Mouse (Mus musculus) lung, embryonic 14.5 days (tissue): ENCODE measurements at regions not wholly inside any gene's neighbourhood (a gene's known extent, or its start where the extent isn't known, plus 50 kb on each side); places are given as distances from the start of the nearest gene placed in this dataset.

Experiments
- ATAC-seq: fragments of 200-750 bp; cut with Nextera tagmentation; 2 replicates; pipeline ENCODE4 v1.8.0; 2017; ENCODE audit warnings: mild to moderate bottlenecking, moderate TSS enrichment, moderate library complexity; ENCODE audit not compliant: insufficient read depth
- DNase-seq: peaks from one replicate; pipeline ENCODE4 v3.0.0-alpha.2; 2015
- H3K27ac ChIP-seq: fragments of 300-500 bp; sonication (generic); 2 replicates; pipeline ENCODE4 v1.5.1; 2014; ENCODE audit warnings: low read depth, mild to moderate bottlenecking, moderate library complexity
- H3K27me3 ChIP-seq: fragments of 300-500 bp; sonication (generic); 2 replicates; pipeline ENCODE4 v1.6.1; 2014; ENCODE audit warnings: low read length, control low read depth; ENCODE audit not compliant: insufficient read depth
- H3K36me3 ChIP-seq: fragments of 300-500 bp; sonication (generic); 2 replicates; pipeline ENCODE4 v1.6.1; 2014; ENCODE audit warnings: control low read depth; ENCODE audit not compliant: insufficient read depth
- H3K4me1 ChIP-seq: fragments of 300-500 bp; sonication (generic); 2 replicates; pipeline ENCODE4 v1.6.1; 2014; ENCODE audit warnings: antibody characterized with exemption, control low read depth; ENCODE audit not compliant: insufficient read depth
- H3K4me2 ChIP-seq: fragments of 300-500 bp; sonication (generic); 2 replicates; pipeline ENCODE4 v1.6.1; 2014; ENCODE audit warnings: mild to moderate bottlenecking
- H3K4me3 ChIP-seq: fragments of 300-500 bp; sonication (generic); 2 replicates; pipeline ENCODE4 v1.5.1; 2014; ENCODE audit warnings: low read depth, low read length
- H3K9ac ChIP-seq: fragments of 300-500 bp; sonication (generic); 2 replicates; pipeline ENCODE4 v1.6.1; 2014
- H3K9me3 ChIP-seq: fragments of 300-500 bp; sonication (generic); 2 replicates; pipeline ENCODE4 v1.6.1; 2016; ENCODE audit warnings: low read depth, low read length, control low read depth
- CTCF ChIP-seq: IDR thresholded peaks from 2 replicates; pipeline ENCODE4 v1.5.1; 2016; ENCODE audit warnings: antibody characterized with exemption, low read depth
- WGBS: fragments of 180-500 bp; shearing (Covaris S2); extraction: QIAGEN DNeasy Blood & Tissue Kit; methylation state at CpG from one replicate; pipeline ENCODE4 v1.1.7; 2014; 5-methylcytosine and 5-hydroxymethylcytosine counted together

GRCm38 (mm10) chr10:25089705-25090386 lies 162.6 kb upstream of the Arg1 start:
- H3K27me3 ChIP-seq: no peaks in the 10 kb centered on the region
- no peak overlapping the region for H3K9ac ChIP-seq
- DNase-seq (no peak), ATAC-seq (no peak)
- 48% methylated on average over 4 of the region's 4 CpGs for WGBS
- no peak overlapping the region for H3K27ac ChIP-seq
- TF ChIP-seq CTCF: no peak
- H3K36me3 ChIP-seq: no peaks in the 10 kb centered on the region
- no peak overlapping the region for H3K4me3 ChIP-seq
- no peaks in the 10 kb centered on the region for H3K9me3 ChIP-seq
- no peaks in the 10 kb centered on the region for H3K4me1 ChIP-seq
- no peak overlapping the region for H3K4me2 ChIP-seq

- H3K9me3 ChIP-seq: no peaks in the 10 kb centered on the region
- no peak for DNase-seq
- H3K9ac ChIP-seq: no peak overlapping the region
- no peak for TF ChIP-seq CTCF
- H3K4me1 ChIP-seq: no peaks in the 10 kb centered on the region
- no peaks in the 10 kb centered on the region for H3K27me3 ChIP-seq
- 92% methylated on average over 17 of the region's 17 CpGs for WGBS
- no peak for ATAC-seq
- no peak overlapping the region for H3K27ac ChIP-seq
- no peaks in the 10 kb centered on the region for H3K36me3 ChIP-seq
- no peak overlapping the region for H3K4me2 ChIP-seq
- H3K4me3 ChIP-seq: no peak overlapping the region
Measured at GRCm38 (mm10) chr10:25086745-25087144, 159.5 kb upstream of the Arg1 start.

GRCm38 (mm10) chr10:25082930-25083329 lies 155.6 kb upstream of the Arg1 start:
- H3K9ac ChIP-seq: no peak overlapping the region
- no peak overlapping the region for H3K4me2 ChIP-seq
- DNase-seq: peak; percentile 25

DNA sequence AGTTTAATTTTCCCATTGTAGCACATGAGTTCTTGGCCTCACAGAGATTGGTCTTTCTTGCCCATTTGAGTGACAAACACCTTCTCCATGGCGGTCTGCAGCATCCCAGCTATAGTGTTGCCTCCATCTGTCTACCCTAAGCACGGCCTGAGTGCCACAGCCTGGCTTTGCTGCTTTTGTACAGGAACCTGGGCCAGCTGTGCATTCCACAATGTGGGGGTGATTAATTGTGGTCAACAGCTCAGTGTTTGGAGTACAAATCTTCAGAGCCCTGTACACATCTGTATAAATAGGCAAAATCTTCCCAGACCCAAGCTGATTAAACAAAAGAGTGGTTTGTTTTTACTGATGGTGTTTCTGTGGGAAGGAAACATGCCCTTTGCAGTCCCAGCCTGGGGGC lies 145.3 kb upstream of the Arg1 start:
- DNase-seq (peak; percentile 30), ATAC-seq (peak; percentile 60; the same call in 1 of the 2 replicates)
- no peak overlapping the region for H3K4me3 ChIP-seq
- TF ChIP-seq CTCF: no peak
- 29% methylated on average over 2 of the region's 2 CpGs for WGBS
- H3K9me3 ChIP-seq: peaks cover 6% of the 10 kb centered on the region
- no peaks in the 10 kb centered on the region for H3K27me3 ChIP-seq
- H3K4me1 ChIP-seq: no peaks in the 10 kb centered on the region
- no peak overlapping the region for H3K27ac ChIP-seq
- no peak overlapping the region for H3K9ac ChIP-seq
- no peaks in the 10 kb centered on the region for H3K36me3 ChIP-seq
- H3K4me2 ChIP-seq: no peak overlapping the region

More at GRCm38 (mm10) chr10:25082930-25083329, 155.6 kb upstream of the Arg1 start:
- Histone ChIP-seq H3K27me3 (no peaks in the 10 kb centered on the region), H3K4me1 (no peaks in the 10 kb centered on the region), H3K4me3 (no peak overlapping the region), H3K27ac (peak overlapping the region; percentile 6; the same call in 1 of the 2 replicates), H3K9me3 (no peaks in the 10 kb centered on the region), H3K36me3 (no peaks in the 10 kb centered on the region)
- ATAC-seq: no peak
- WGBS: 42% methylated on average over 10 of the region's 10 CpGs
- TF ChIP-seq CTCF: no peak

DNA sequence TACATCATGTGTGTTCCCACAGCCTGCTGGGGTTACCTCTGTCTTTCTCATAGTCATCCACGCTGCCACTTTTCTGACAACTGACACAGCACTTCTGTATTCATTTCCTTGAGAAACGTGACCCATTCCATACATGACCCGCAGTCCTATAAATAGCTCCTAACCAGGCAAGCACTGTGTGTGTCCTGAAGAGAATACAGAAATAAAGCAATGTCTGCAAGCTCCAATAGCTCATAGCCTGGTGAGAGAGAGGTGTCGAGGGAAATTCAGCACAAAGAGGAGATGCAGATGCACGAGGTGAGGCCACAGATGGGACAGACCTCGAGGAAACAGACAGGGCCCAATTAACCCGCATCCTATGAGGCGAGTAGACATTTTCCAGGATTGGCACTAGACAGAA lies 141.0 kb upstream of the Arg1 start:
- peaks cover 6% of the 10 kb centered on the region for H3K9me3 ChIP-seq
- H3K4me3 ChIP-seq: no peak overlapping the region
- no peaks in the 10 kb centered on the region for H3K27me3 ChIP-seq
- H3K4me2 ChIP-seq: no peak overlapping the region
- WGBS: 51% methylated on average over 8 of the region's 8 CpGs
- no peak for ATAC-seq
- no peaks in the 10 kb centered on the region for H3K4me1 ChIP-seq
- no peak overlapping the region for H3K9ac ChIP-seq
- no peak overlapping the region for H3K27ac ChIP-seq
- TF ChIP-seq CTCF: no peak
- DNase-seq: no peak
- H3K36me3 ChIP-seq: no peaks in the 10 kb centered on the region

GRCm38 (mm10) chr10:25064701-25065362 lies 137.5 kb upstream of the Arg1 start:
- no peak for TF ChIP-seq CTCF
- H3K27ac ChIP-seq: no peak overlapping the region

GRCm38 (mm10) chr10:25061402-25062055 lies 134.2 kb upstream of the Arg1 start:
- H3K4me2 ChIP-seq: no peak overlapping the region
- H3K9ac ChIP-seq: no peak overlapping the region
- ATAC-seq (peak; percentile 73; the same call in 1 of the 2 replicates), DNase-seq (peak; percentile 60)
- H3K27me3 ChIP-seq: no peaks in the 10 kb centered on the region
- no peaks in the 10 kb centered on the region for H3K9me3 ChIP-seq
- WGBS: 10% methylated on average over 13 of the region's 13 CpGs
- no peak overlapping the region for H3K27ac ChIP-seq
- H3K36me3 ChIP-seq: no peaks in the 10 kb centered on the region
- H3K4me1 ChIP-seq: peaks cover 6% of the 10 kb centered on the region
- no peak for TF ChIP-seq CTCF
- H3K4me3 ChIP-seq: no peak overlapping the region

More at GRCm38 (mm10) chr10:25064701-25065362, 137.5 kb upstream of the Arg1 start:
- no peaks in the 10 kb centered on the region for H3K36me3 ChIP-seq
- WGBS: 92% methylated on average over 6 of the region's 6 CpGs
- no peak overlapping the region for H3K4me3 ChIP-seq
- ATAC-seq (no peak), DNase-seq (no peak)
- H3K9me3 ChIP-seq: 0 out of 2 replicates have a peak, but pooled peaks cover 1% of the 10 kb centered on the region
- H3K9ac ChIP-seq: no peak overlapping the region
- no peaks in the 10 kb centered on the region for H3K27me3 ChIP-seq
- no peak overlapping the region for H3K4me2 ChIP-seq
- peaks cover 6% of the 10 kb centered on the region for H3K4me1 ChIP-seq
